Mouse (Mus musculus) heart, postnatal 4 days (tissue): ENCODE measurements at regions not wholly inside any gene's neighbourhood (a gene's known extent, or its start where the extent isn't known, plus 50 kb on each side); places are given as distances from the start of the nearest gene placed in this dataset.
A peak's percentile ranks its signal among the peaks of the same experiment; 100 is the strongest.

Source experiments
- DNase-seq: peaks from one replicate; pipeline ENCODE4 v3.0.0; 2021

DNA sequence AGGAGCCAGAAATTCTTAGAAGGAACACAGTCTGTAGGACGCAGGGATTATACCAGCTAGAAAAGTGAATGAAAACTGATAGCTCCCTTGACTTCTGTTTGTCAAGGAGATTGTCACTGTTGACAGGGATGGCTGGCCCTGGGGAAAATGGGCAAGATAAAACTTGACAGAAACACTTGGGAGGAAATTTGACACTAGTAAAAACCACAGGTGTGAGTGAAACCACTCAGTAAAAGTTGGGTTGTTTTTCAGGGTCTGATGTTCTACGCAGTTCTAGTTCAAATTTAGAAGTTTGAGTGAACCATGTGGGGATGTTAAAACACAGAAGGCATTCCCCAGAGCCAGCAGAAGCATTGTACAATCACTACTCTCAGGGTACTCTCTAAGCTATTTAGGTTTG, 246.6 kb upstream of the Prep start:
- DNase-seq, result no peak

GRCm38 (mm10) chr10:44819361-44819760, 247.6 kb upstream of the Prep start:
- no peak for DNase-seq

DNA sequence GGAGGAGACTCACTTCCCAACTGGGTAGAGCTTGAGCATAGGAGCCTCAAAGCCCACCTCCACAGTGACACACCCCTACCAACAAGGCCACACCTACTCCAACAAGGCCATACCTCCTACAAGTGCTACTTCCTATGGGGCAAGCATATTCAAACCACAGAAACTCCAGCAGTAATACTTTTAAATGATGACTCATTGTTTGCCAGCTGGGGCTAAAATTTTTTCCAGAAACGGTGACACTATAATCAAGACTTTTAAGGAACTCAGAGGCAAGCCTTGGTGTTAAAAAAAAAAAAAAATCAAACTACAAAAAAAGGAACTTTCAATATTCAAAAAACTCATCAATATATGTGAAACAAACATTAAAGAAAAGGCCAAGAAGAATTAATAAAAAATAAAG, 248.4 kb upstream of the Prep start:
- DNase-seq, result no peak

DNA sequence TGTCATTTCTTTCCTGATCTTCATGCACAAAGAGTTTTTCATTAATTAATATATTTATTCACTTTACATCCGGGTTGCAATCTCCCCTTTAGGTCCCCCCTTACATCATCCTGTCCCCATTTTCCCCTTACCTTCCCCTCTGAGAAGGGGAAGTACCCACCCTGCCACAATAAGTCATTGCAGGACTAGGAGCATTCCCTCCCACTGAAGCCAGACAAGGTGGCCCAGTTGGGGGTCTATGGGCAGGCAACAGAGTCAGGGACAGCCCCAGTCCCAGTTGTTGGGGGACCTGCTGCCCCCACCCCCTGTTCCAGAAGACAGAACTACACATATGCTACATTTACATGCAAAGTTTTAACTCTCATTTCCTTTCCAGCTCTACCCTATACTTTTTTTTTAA, 267.9 kb upstream of the Prdm1 start:
- no peak for DNase-seq

DNA sequence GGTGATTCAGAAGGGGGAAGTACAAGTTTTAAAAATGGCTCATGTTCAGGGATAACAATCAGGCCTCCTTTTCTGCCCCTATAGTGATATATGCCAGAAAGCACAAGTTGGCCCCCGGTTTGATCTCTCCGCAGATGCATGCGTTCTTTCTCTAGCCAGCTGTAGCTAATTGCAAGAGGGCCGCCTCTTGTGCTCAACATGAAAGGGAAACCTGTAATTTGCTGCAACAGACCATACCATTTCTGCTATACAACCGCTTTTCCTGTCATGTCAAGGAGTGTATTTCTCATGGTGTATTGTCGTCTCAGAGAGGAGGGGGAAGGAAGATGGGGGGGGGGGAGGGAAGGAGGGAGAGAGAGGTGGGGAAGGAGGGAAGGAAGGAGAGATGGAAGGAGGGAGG, 257.1 kb upstream of the Prdm1 start:
- no peak for DNase-seq

GRCm38 (mm10) chr10:44780381-44780958, 252.2 kb upstream of the Prdm1 start:
- no peak for DNase-seq

DNA sequence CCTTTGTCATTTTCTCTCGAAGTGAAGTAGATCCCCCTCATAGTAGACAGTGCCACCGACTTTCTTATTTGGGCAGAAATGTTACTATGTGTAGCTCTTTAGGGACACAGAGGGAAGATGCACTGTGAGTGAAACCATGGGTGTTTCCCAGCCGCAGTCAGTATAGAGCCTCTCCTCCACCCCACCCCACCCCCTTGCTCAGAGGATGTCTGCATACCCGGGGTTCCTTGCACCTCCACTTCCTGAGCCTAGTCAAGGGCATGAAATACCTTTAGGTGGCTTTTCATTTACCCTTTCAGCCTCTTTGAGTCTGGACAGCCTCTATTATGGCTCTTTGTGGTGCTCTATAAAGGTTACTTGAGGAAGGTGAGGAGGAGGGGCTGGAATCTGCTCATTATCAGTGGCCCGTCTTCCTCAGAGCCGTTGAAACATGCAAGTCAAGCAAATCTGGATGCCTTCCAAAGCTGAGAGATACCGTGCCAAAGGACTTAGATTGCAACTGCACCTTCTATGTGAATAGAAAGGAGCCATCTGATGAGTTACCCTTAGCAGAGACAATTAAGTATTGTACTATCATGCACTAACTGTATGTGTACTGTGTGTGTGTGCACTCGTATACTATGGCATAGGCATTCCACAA, 251.4 kb upstream of the Prdm1 start:
- DNase-seq, result peak; percentile 16

GRCm38 (mm10) chr10:44777214-44777613, 248.9 kb upstream of the Prdm1 start:
- no peak for DNase-seq

GRCm38 (mm10) chr10:44776175-44776574, 247.9 kb upstream of the Prdm1 start:
- no peak for DNase-seq

- DNase-seq, result no peak
Observed at GRCm38 (mm10) chr10:44765527-44765926, 237.2 kb upstream of the Prdm1 start.

GRCm38 (mm10) chr10:44763102-44763501, 234.8 kb upstream of the Prdm1 start:
- DNase-seq, result no peak

GRCm38 (mm10) chr10:44762068-44762467, 233.8 kb upstream of the Prdm1 start:
- no peak for DNase-seq

GRCm38 (mm10) chr10:44761324-44761723, 233.0 kb upstream of the Prdm1 start:
- no peak for DNase-seq

- DNase-seq, result peak; percentile 61
Observed at GRCm38 (mm10) chr10:44755355-44755957, 227.2 kb upstream of the Prdm1 start.

DNA sequence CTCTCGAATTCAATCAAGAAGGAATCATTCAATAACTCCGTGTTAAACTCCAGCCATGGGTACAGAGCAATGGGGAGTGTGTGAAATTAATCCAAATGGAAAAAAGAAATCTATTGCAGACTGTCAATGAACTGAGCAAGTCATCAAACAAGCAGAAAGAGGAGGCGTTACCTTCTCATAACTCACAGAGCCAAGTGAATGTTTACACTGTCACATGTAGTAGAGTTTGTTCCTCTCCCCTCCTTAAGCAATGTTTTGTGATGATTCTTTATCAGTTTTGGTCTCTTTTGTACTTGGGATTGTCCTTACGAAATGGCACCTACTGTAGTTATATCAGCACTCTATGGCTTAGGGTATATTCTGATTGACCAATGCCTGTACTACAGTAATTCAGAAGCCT, 226.6 kb upstream of the Prdm1 start:
- no peak for DNase-seq

GRCm38 (mm10) chr10:44752719-44753390, 224.6 kb upstream of the Prdm1 start:
- no peak for DNase-seq

- DNase-seq, result no peak
Observed at GRCm38 (mm10) chr10:44751061-44751460, 222.8 kb upstream of the Prdm1 start.

- DNase-seq, result peak; percentile 14
Observed at GRCm38 (mm10) chr10:44749206-44749605, 220.9 kb upstream of the Prdm1 start.

DNA sequence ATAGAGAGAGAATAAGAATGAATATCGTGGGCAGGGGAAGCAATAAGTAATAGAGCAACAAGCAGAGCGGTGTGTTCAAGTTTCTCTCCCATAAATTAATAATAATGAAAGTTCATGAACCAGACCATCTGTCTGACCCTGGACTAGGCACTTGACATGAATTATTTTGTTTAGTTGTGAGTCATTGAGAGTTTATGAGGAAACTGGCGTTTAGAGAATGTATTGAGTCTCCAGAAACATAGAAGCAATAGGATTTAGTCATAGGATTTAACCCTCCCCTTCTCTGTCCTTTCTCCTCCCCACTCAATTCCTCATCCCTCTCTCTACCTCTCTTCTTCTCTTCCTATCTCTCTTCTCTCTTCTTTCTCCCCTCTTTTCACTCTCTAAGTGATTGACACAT, 219.1 kb upstream of the Prdm1 start:
- no peak for DNase-seq

- peak; percentile 69 for DNase-seq
Observed at GRCm38 (mm10) chr10:44744221-44744620, 215.9 kb upstream of the Prdm1 start.

DNA sequence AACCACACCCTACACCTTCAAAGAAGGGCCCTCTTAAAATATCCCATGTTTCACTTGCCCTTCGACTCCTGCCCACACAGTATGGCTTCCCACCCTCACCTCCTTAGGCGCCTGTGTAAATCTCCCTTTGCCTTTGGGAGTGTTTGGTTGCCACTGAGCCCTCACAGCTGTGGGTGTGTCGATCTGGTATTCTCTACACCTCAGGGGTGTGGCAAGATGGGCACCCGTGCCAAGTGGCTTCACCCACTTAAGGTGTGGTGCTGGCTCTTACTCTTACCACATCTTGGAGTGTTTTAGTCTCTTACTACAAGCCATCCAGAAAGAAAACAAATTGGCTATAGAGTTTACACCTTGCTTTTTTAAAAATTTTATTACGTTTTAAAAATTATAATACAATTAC, 205.3 kb upstream of the Prdm1 start:
- DNase-seq, result no peak

DNA sequence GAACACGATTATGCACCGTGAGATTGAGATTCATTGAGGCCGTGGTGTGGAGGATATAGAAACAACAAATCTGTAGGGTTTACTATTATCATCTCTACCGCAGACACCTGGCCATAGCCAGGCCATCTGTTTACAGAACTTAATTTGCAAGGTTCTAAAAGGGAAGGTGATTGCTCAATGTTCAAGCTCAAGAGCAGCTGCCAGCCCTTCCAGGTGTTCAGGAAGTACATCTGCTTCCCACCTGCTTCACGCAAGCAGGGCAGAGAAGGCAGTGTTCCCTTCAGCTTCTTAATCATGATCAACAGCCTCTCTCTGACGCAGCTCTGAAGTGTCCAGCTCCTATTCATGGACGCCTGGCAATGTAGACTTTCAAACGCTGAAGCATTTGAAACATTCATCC, 202.4 kb upstream of the Prdm1 start:
- no peak for DNase-seq

DNA sequence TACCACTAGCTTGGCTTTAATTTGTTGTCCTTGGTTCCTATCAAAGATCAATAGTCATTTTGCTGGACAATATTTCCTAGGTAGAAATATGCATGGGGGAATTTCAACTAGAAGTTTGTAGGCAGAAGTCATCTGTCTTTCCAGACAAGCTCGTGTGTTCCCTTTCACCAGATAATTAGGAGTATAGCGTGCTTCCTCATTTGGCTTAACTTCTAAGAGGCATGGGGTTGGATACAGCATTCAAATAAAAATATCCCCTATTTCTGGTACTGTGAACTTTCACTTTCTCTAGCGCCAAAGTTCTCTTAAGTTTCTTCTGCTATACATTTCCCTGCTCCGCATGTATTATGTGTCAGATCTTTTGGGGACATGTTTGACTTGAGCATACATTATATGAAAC, 200.7 kb upstream of the Prdm1 start:
- no peak for DNase-seq

GRCm38 (mm10) chr10:44724575-44724974, 196.3 kb upstream of the Prdm1 start:
- DNase-seq, result no peak
